Mouse (Mus musculus): ENCODE measurements at regions not wholly inside any gene's neighbourhood (a gene's known extent, or its start where the extent isn't known, plus 50 kb on each side); places are given as distances from the start of the nearest gene placed in this dataset.

GRCm38 (mm10) chr1:41449972-41450371 lies 644.6 kb downstream of the Tmem182 start:
- ATAC-seq, result no peak
- Histone ChIP-seq H3K36me3 (ENCODE audit: control insufficient read depth, insufficient read depth, low read length) (no peaks in the 10 kb centered on the region), H3K4me2 (ENCODE audit: low read length) (no peak overlapping the region), H3K9ac (ENCODE audit: low read depth, low read length) (no peak overlapping the region), H3K4me3 (ENCODE audit: low read depth, low read length) (no peak overlapping the region), H3K27me3 (ENCODE audit: control insufficient read depth, insufficient read depth, low read depth, low read length) (no peaks in the 10 kb centered on the region), H3K27ac (ENCODE audit: low read length) (no peak overlapping the region), H3K9me3 (replicated peaks; ENCODE audit: control insufficient read depth, low read length, poor library complexity, severe bottlenecking) (no peaks in the 10 kb centered on the region), H3K4me1 (ENCODE audit: control insufficient read depth, insufficient read depth, low read length) (no peaks in the 10 kb centered on the region)

Measured in midbrain, embryonic 16.5 days (tissue).